Mouse (Mus musculus) cerebellum, adult 9-11 months (tissue): ENCODE measurements at regions not wholly inside any gene's neighbourhood (a gene's known extent, or its start where the extent isn't known, plus 50 kb on each side); places are given as distances from the start of the nearest gene placed in this dataset.

Experiments
- DNase-seq: peaks from one replicate; pipeline ENCODE4 v3.0.0; 2022

GRCm38 (mm10) chr2:74977828-74978227 lies 152.2 kb downstream of the Mtx2 start:
- no peak for DNase-seq

GRCm38 (mm10) chr2:74981856-74982255 lies 156.3 kb downstream of the Mtx2 start:
- no peak for DNase-seq

- DNase-seq = no peak
Observed at GRCm38 (mm10) chr2:74993802-74994201, 168.2 kb downstream of the Mtx2 start.

- no peak for DNase-seq
Observed at GRCm38 (mm10) chr2:74994998-74995397, 169.4 kb downstream of the Mtx2 start.

- DNase-seq = no peak
Observed at GRCm38 (mm10) chr2:74997736-74998135, 172.1 kb downstream of the Mtx2 start.

GRCm38 (mm10) chr2:75000368-75000796 lies 174.8 kb downstream of the Mtx2 start:
- no peak for DNase-seq

- no peak for DNase-seq
Observed at GRCm38 (mm10) chr2:75002562-75002961, 177.0 kb downstream of the Mtx2 start.

- DNase-seq = no peak
Observed at GRCm38 (mm10) chr2:75008116-75008515, 182.5 kb downstream of the Mtx2 start.

- DNase-seq = no peak
Observed at GRCm38 (mm10) chr2:75010647-75011046, 185.0 kb downstream of the Mtx2 start.

- DNase-seq = no peak
Observed at GRCm38 (mm10) chr2:75012046-75012445, 186.4 kb downstream of the Mtx2 start.

GRCm38 (mm10) chr2:75014994-75015728 lies 189.6 kb downstream of the Mtx2 start:
- no peak for DNase-seq

- DNase-seq = no peak
Observed at GRCm38 (mm10) chr2:75019459-75019858, 193.9 kb downstream of the Mtx2 start.

- no peak for DNase-seq
Observed at GRCm38 (mm10) chr2:75021639-75022038, 196.0 kb downstream of the Mtx2 start.

GRCm38 (mm10) chr2:75028151-75028550 lies 202.5 kb downstream of the Mtx2 start:
- DNase-seq = no peak

GRCm38 (mm10) chr2:75029089-75029693 lies 203.6 kb downstream of the Mtx2 start:
- no peak for DNase-seq

GRCm38 (mm10) chr2:75034708-75035107 lies 209.1 kb downstream of the Mtx2 start:
- DNase-seq = no peak

- DNase-seq = no peak
Observed at GRCm38 (mm10) chr2:75039066-75039465, 213.5 kb downstream of the Mtx2 start.

GRCm38 (mm10) chr2:75046892-75047291 lies 221.3 kb downstream of the Mtx2 start:
- no peak for DNase-seq

- DNase-seq = no peak
Observed at GRCm38 (mm10) chr2:75048071-75048470, 222.5 kb downstream of the Mtx2 start.

GRCm38 (mm10) chr2:75054474-75055186 lies 229.0 kb downstream of the Mtx2 start:
- DNase-seq = peak; percentile 24

GRCm38 (mm10) chr2:75055187-75055543 lies 229.6 kb downstream of the Mtx2 start:
- peak; percentile 14 for DNase-seq

- no peak for DNase-seq
Observed at GRCm38 (mm10) chr2:75061009-75061408, 235.4 kb downstream of the Mtx2 start.

- peak; percentile 18 for DNase-seq
Observed at GRCm38 (mm10) chr2:75061456-75062188, 236.0 kb downstream of the Mtx2 start.
